Mouse (Mus musculus) kidney, postnatal 25 days (tissue): ENCODE measurements around the gene Sgcb.
A peak's percentile ranks its signal among the peaks of the same experiment; 100 is the strongest.
"Not testable (repeated sequence)": the region's sequence is repeated elsewhere in the genome, so short reads cannot be mapped to it uniquely, and the experiment has no call there.

Experiments
- DNase-seq, 2 experiments: peaks; one replicate each; pipeline ENCODE4 v3.0.0; 2021; ENCODE audit warnings: mixed read lengths in 2 of 2

Gene Sgcb

GRCm38 (mm10) chr5:73632291-73632690 is 15.3 kb downstream of the Sgcb start, which contains the start of gene Lrrc66:
Gene Lrrc66, minus strand, starts transcription at chr5:73632526.
- DNase-seq, result peak; percentile 56 to 74

GRCm38 (mm10) chr5:73631001-73631558 is 16.5 kb downstream of the Sgcb start:
- DNase-seq, result no peak

GRCm38 (mm10) chr5:73630141-73630540 is 17.4 kb downstream of the Sgcb start:
- DNase-seq, result no peak

GRCm38 (mm10) chr5:73627991-73628390 is 19.6 kb downstream of the Sgcb start:
- no peak for DNase-seq

- no peak for DNase-seq
Measured at GRCm38 (mm10) chr5:73627559-73627958, 20.0 kb downstream of the Sgcb start.

- DNase-seq, result no peak
Measured at GRCm38 (mm10) chr5:73626842-73627241, 20.7 kb downstream of the Sgcb start.

GRCm38 (mm10) chr5:73625505-73625904 is 22.1 kb downstream of the Sgcb start:
- DNase-seq, result no peak

- DNase-seq, result no peak
Measured at GRCm38 (mm10) chr5:73618969-73619368, 28.6 kb downstream of the Sgcb start.

- no peak for DNase-seq
Measured at GRCm38 (mm10) chr5:73615211-73615610, 32.4 kb downstream of the Sgcb start.

GRCm38 (mm10) chr5:73613296-73613695 is 34.3 kb downstream of the Sgcb start:
- no peak for DNase-seq

- DNase-seq, result no peak
Measured at GRCm38 (mm10) chr5:73611071-73611470, 36.5 kb downstream of the Sgcb start.

GRCm38 (mm10) chr5:73604964-73605363 is 42.6 kb downstream of the Sgcb start:
- DNase-seq, result no peak

GRCm38 (mm10) chr5:73604542-73604941 is 43.0 kb downstream of the Sgcb start:
- no peak for DNase-seq

GRCm38 (mm10) chr5:73602865-73603264 is 44.7 kb downstream of the Sgcb start:
- no peak for DNase-seq

- DNase-seq, result no peak
Measured at GRCm38 (mm10) chr5:73601361-73601763, 46.2 kb downstream of the Sgcb start.

- no peak for DNase-seq
Measured at GRCm38 (mm10) chr5:73599991-73600390, 47.6 kb downstream of the Sgcb start.

GRCm38 (mm10) chr5:73598943-73599695 is 48.5 kb downstream of the Sgcb start:
- DNase-seq, result no peak

GRCm38 (mm10) chr5:73587119-73587518 is 60.5 kb downstream of the Sgcb start:
- no peak for DNase-seq

GRCm38 (mm10) chr5:73586597-73586996 is 61.0 kb downstream of the Sgcb start:
- DNase-seq, result no peak

GRCm38 (mm10) chr5:73585212-73586115 is 62.1 kb downstream of the Sgcb start:
- DNase-seq, result no peak

GRCm38 (mm10) chr5:73584011-73584410 is 63.6 kb downstream of the Sgcb start:
- DNase-seq, result not testable (repeated sequence)
